Mouse (Mus musculus) liver, adult 2 months (tissue): ENCODE measurements around the gene Cux1.

Source experiments
- CTCF ChIP-seq: fragments of 200-500 bp; IDR thresholded peaks from 2 replicates; pipeline ENCODE4 v1.5.1; 2011; ENCODE audit warnings: low read depth, low read length, control low read depth
- POLR2A ChIP-seq: fragments of 200-500 bp; IDR thresholded peaks from 2 replicates; pipeline ENCODE4 v1.6.1; 2011; ENCODE audit warnings: low read length, control low read depth; ENCODE audit not compliant: insufficient read depth; ENCODE audit errors: extremely low read depth

GRCm38 (mm10) chr5:136245541-136246451 lies 321.5 kb downstream of the Cux1 start:
- TF ChIP-seq POLR2A (no peak), CTCF (no peak)
